Mouse (Mus musculus) cerebellum, adult 2 months (tissue): ENCODE measurements at regions not wholly inside any gene's neighbourhood (a gene's known extent, or its start where the extent isn't known, plus 50 kb on each side); places are given as distances from the start of the nearest gene placed in this dataset.

Experiments
- CTCF ChIP-seq: fragments of 200-500 bp; IDR thresholded peaks from 2 replicates; pipeline ENCODE4 v1.5.1; 2011; ENCODE audit warnings: low read depth, mild to moderate bottlenecking, control low read depth, low read length, moderate library complexity, borderline replicate concordance; ENCODE audit not compliant: insufficient read depth
- POLR2A ChIP-seq: fragments of 200-500 bp; IDR thresholded peaks from 2 replicates; pipeline ENCODE4 v1.6.1; 2011; ENCODE audit warnings: low read length, control low read depth, borderline replicate concordance; ENCODE audit not compliant: insufficient read depth

- TF ChIP-seq CTCF, result no peak
- no peak for TF ChIP-seq POLR2A
Measured at GRCm38 (mm10) chr4:124321221-124321620, 289.4 kb downstream of the 3100002H09Rik start.
